Mouse (Mus musculus) cerebellum, adult 8-10 months (tissue): ENCODE measurements around the gene Bmpr1a.
A peak's percentile ranks its signal among the peaks of the same experiment; 100 is the strongest.
"Not testable (repeated sequence)": the region's sequence is repeated elsewhere in the genome, so short reads cannot be mapped to it uniquely, and the experiment has no call there.

Experiments
- DNase-seq: peaks from one replicate; pipeline ENCODE4 v3.0.0; 2022

Bmpr1a gene

GRCm38 (mm10) chr14:34378560-34379331 is 124.4 kb downstream of the Bmpr1a start:
- DNase-seq: no peak

GRCm38 (mm10) chr14:34377121-34377520 is 126.0 kb downstream of the Bmpr1a start:
- DNase-seq: no peak

- DNase-seq: no peak
Measured at GRCm38 (mm10) chr14:34375941-34376340, 127.2 kb downstream of the Bmpr1a start.

GRCm38 (mm10) chr14:34375415-34375904 is 127.7 kb downstream of the Bmpr1a start, which contains the start of gene Mmrn2:
TSS of gene Mmrn2 (plus strand) at chr14:34375465.
- no peak for DNase-seq

GRCm38 (mm10) chr14:34374577-34374976 is 128.6 kb downstream of the Bmpr1a start, which contains the start of gene Sncg:
TSS of gene Sncg (minus strand) at chr14:34374789.
- no peak for DNase-seq

- DNase-seq: no peak
Measured at GRCm38 (mm10) chr14:34373581-34373980, 129.6 kb downstream of the Bmpr1a start.

GRCm38 (mm10) chr14:34372646-34373045 is 130.5 kb downstream of the Bmpr1a start:
- DNase-seq: peak; percentile 28

GRCm38 (mm10) chr14:34371763-34372162 is 131.4 kb downstream of the Bmpr1a start:
- no peak for DNase-seq

- no peak for DNase-seq
Measured at GRCm38 (mm10) chr14:34370921-34371320, 132.2 kb downstream of the Bmpr1a start.

GRCm38 (mm10) chr14:34370203-34370602 is 132.9 kb downstream of the Bmpr1a start:
- DNase-seq: no peak

GRCm38 (mm10) chr14:34365147-34365507 is 138.0 kb downstream of the Bmpr1a start:
- no peak for DNase-seq

GRCm38 (mm10) chr14:34364254-34365146 is 138.6 kb downstream of the Bmpr1a start:
- DNase-seq: not testable (repeated sequence)

GRCm38 (mm10) chr14:34363490-34364253 is 139.5 kb downstream of the Bmpr1a start:
- peak; percentile 56 for DNase-seq

- DNase-seq: peak; percentile 76
Measured at GRCm38 (mm10) chr14:34362726-34363445, 140.3 kb downstream of the Bmpr1a start.

GRCm38 (mm10) chr14:34362135-34362534 is 141.0 kb downstream of the Bmpr1a start:
- no peak for DNase-seq
